Mouse (Mus musculus) spleen, adult 18-20 months (tissue): ENCODE data around the gene Igdcc3.
"Not testable (repeated sequence)": the region's sequence is repeated elsewhere in the genome, so short reads cannot be mapped to it uniquely, and the experiment has no call there.

Experiments used
- DNase-seq, 2 experiments: peaks; one replicate each; pipeline ENCODE4 v3.0.0; 2022; ENCODE audit warnings: mixed read lengths in 2 of 2

The Igdcc3 gene

DNA sequence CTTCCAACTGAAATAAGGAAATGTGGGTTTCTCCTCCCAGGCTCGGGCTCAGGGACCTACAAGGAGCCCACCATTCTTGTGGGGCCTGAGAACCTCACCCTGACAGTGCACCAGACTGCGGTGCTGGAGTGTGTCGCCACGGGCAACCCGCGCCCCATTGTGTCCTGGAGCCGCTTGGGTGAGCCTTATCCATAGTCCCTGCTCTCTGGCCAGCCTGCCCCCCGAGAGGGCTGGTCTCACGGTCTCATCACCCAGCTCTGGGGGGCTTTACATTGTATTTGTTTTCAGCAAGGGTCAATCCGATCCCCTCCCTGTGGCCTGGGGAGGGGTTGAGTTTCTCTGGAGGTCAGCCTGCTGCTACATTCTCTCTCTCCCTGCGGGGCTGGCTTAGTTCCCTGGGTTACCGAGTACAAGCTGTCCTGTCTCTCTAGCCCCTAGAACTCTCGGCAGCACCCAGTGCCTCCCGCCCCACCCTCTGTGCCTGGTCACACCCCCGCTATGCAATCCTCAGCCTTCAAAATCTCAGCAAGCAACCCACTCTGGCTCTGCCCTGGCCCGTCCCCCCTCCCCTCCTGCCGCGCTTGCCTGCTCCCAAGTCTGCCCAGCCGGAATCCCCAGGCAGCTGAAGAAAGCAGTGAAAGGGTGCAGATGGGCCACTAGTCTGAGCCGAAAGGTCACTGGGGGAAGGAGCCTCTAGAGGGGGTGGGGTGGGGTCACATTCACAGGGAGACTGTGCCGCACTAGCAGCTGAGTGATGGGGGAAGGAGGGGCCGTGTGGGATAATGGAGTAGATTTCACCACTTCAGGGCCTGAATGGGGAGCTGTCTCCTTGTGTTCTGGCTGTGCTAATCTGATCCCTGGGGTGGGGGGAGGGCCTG, 37.6 kb downstream of the Igdcc3 start:
- DNase-seq, result no peak

- no peak for DNase-seq
Measured at GRCm38 (mm10) chr9:65179817-65180624, 39.0 kb downstream of the Igdcc3 start.

- peak; percentile 49 to 76 for DNase-seq
Measured at GRCm38 (mm10) chr9:65188599-65188998, 47.6 kb downstream of the Igdcc3 start.

GRCm38 (mm10) chr9:65190306-65190705, 49.3 kb downstream of the Igdcc3 start:
- no peak for DNase-seq

DNA sequence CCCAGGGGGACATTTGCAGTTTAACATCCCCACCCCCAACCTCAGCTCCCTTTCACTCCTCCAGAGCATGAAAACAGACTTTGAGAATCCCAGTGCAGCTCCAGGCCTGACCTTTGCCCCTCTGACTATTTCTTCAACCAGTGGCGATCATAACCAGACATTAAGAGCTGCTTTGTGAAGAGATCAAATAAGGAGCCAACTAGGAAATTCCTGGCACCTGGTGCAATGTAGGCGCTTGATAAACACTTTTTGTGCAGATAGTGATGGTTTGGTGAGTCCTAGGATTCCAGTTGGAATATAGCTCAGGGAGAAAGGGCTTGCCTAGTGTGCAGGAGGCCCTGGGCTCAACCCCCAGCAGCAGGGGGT, 50.4 kb downstream of the Igdcc3 start:
- DNase-seq, result no peak

DNA sequence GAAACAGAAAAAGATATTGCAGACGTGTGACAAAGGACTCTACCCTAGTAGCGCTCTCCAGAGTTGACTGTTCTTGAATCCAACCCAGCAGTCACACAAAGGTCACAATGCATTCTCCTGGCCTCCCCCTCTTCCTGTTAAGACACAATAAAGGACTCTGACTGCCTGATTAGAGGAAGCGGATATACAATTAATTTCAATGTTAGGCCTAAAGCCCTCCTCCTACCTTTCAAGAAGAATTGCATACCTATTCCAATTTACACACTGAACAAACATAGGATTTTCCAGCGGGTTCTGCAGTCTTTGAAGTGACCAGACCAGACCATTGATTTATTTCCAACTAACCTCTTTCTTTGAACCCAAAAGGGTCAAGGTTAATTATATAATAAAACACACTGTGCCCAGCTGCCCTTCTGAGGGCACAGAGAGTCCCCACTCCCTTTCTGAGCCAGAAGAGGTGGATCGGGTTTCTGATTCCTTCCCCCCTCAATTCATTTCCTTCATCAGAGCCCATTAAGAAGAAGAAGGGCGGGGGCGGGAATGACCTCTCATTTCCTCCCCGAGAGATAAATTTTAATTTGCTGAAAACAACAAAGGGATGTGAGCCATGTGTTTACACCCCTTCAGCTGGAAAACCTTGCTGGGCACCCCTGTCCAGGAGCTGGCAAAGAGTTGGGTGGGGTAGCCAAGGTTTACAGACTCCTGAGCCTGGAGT, 50.9 kb downstream of the Igdcc3 start:
- no peak for DNase-seq

GRCm38 (mm10) chr9:65193214-65193613, 52.2 kb downstream of the Igdcc3 start:
- DNase-seq, result no peak

DNA sequence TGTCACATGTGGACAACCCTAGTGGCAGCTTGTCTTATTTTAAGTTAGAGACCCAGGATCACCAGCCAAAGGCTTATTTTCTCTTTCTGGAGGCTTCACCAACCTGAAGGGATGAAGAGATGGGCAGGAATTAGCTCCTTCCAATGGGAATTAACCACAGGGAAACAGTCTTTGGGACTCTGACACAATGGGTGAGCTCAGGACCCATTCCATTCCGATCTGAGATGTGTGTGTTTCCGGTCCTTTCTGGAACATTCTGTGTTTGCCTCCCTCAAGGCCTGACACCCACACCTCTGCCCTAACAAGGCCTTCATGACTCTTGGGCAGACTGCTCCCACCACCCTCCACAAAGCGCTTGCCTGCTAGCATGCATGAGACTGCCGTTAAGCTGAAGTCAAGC, 54.1 kb downstream of the Igdcc3 start, which contains the start of gene Parp16:
Gene Parp16, plus strand, starts transcription at position 301 of the 400 bp plus-strand sequence.
- no peak for DNase-seq

GRCm38 (mm10) chr9:65195621-65195981, 54.6 kb downstream of the Igdcc3 start:
- DNase-seq, result peak; percentile 25 to 29

DNA sequence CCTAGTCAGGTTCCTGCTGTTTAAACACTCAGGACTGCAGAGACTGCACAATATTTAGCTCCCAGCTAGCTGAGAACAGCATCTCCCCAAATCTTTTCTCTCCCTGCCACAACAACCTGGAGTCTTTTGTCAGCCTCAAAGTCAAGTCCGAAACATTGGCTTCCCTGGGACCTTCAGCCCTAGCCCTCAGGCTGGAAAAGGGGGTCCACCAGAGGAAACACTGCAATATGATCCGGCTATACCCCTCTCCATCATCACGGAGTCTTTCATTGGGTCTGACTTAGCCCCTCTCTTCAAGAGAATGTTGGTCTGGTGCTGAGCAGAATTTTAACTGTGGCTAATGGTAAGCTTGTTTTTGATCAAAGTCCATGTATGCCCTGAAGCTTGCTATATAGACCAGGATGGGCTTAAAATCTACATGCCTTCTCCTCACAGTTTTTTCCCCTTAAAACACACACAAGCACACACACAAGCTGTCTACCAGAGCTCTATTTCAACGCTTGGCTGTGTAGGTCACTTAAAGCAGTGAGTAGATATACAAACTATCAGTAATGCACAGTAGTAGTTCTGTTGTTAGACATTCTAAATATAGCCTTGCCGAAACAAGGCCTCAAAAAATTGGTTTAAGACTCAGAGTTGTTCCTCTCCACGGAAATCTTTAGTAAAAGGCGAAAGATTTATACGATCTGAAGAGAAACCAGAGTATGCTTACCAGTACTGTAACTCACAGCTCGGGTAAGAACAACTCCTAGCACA, 55.2 kb downstream of the Igdcc3 start:
- no peak for DNase-seq

DNA sequence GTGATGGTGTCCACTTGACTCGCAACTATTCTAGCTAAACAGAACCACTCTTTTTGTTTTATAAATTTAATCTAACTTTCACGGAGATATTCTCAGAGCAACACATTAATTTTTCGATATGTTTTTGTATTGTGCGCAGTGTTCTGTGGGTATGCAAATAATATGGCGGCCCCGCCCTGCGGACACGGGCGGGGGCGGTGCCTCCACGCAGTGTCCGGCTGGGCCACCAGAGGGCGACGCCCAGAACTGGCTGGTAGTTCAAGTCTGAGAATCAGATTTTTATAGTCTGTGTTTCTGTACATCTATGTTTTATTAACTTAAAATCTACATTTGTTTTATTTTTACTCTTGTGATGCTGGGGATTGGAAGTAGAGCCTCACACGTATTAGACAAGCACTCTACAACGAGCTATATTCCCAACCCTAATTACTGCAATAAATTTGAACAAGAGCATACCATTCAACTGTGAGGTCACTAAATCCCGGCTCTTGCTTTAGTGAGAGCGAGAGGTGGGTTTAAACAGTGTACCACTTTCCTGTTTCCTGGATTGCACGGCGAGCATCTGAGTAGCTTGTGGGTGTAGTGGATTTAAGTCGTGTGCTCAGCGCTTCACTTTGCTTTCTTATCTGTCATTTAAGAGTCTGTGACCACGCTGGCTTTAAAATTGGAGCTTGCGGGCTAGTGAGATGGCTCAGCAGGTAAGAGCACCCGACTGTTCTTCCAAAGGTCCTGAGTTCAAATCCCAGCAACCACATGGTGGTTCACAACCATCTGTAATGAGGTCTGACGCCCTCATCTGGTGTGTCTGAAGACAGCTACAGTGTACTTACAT, 56.0 kb downstream of the Igdcc3 start:
- DNase-seq, result peak; percentile 88 to 97

DNA sequence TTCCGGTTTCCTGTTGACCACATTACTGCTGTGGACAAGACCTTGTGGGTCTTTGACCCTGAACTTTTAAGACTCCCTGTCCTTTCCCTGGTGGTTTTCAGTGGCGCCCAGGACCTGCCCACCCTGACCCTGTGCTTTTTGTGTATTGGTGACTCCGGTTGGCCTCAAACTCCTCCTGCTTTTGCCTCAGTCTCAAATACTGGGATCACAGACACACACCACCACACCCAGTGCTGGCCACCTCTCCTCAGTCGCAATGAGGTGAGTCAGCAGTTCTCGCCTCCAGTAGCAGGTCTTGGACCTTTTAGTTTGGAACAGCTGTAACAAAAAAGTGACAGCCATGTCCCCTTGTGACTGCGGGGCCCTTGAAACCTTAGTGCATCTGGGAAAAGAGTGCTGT, 56.8 kb downstream of the Igdcc3 start:
- no peak for DNase-seq

DNA sequence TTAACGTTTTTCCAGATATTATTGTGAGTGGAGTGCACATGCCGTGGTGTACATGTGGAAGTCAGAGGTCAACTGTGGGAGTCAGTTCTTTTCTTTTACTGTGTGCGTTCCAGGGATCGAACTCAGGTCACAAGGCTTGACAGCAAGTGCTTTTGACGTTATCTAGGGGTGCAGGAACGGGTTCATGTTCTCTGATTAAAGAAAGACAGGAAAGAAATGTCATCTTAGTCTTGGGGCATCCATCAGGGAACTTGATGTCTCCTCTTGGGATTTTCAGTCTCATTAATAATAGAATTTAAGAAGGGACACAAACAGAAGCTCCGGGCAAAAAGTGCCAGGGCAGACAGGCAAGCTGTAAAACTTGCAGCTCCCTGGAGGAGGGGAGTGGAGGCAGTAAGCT, 58.7 kb downstream of the Igdcc3 start:
- no peak for DNase-seq

DNA sequence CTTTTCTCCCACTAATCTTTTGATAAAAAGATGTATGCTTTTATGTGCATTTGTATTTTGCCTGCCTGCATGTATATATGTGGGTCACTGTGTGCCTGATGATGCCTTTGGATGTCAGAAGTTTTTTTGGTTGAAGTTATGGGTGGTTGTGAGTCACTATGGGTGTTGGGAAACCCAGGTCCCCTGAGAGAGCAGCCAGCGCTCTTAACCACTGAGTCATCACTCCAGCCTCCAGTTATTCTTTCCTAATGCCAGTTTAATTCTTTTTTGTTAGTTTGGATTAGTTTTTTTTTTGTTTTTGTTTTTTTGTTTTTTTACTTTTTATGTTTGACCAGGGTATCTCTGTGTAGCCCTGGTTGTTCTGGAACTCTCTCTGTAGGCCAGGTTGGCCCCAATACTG, 59.6 kb downstream of the Igdcc3 start:
- no peak for DNase-seq

- no peak for DNase-seq
Measured at GRCm38 (mm10) chr9:65201021-65201380, 60.0 kb downstream of the Igdcc3 start.

DNA sequence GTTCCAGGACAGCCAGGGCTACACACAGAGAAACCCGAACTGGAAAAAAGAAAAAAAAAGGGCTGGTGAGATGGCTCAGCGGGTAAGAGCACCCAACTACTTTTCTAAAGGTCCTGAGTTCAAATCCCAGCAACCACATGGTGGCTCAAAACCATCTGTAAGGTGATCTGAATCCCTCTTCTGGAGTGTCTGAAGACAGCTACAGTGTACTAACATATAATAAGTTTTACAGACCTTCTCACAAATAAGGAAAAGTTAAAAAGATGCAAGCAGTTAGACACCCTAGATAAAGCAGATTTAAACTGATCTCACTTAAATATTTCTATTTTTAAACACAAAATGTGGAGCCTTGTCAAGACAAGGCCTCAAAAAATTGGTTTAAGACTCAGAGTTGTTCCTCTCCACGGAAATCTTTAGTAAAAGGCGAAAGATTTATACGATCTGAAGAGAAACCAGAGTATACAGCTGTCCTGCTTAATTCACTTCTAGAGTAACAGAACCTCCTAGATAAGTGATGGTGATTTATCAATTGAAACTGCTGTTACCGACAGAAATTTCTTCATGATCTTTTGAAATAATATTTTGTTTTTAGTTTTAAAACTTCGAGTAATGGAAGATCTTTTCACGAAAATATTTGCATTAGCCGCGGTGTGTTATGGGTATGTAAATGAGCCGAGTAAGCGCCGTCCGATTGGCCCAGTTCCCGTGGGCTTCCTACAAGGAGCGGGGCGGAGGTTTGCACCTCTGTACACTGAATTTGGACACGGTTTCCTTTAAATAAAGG, 60.6 kb downstream of the Igdcc3 start:
- peak; percentile 56 to 73 for DNase-seq

GRCm38 (mm10) chr9:65202165-65202754, 61.3 kb downstream of the Igdcc3 start:
- no peak for DNase-seq

GRCm38 (mm10) chr9:65205049-65205815, 64.2 kb downstream of the Igdcc3 start:
- DNase-seq, result no peak

DNA sequence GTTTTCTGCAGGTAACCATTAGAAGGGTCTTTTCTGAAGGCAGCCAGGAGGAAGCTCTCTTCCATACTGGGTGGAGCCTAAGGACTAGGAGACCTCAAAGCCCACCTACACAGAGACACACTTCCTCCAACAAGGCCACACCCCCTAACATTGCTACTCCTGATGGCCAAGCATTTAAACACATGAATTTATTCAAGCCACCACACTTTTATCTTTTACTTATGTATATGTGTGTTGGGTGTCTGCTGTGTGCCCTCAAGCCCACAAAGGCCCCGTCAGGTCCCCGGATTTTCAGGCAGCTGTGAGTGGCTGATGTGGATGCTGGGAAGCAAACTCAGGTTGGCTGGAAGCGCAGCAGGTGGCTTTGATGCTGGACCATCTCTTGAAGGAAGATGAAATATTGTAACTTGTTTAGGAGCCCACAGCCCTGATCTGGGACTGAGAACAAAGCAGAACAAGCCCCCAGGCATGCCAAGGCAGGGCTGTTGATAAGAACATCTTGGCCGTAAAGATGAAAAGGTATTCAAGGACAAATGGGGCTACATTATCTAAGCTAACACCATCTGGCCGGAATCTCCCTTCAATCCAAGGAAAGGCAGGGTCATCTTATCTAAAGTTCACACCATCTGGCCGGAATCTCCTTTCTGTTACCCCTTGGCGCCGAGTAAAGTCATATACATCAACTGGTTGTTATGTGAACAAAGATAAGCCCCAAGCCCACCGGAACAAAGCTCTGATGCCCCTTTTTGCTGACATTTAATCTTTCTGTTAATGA, 66.2 kb downstream of the Igdcc3 start:
- not testable (repeated sequence) for DNase-seq
